Mouse (Mus musculus) erythroblast, embryonic 14.5 days (primary cell): ENCODE data around the gene Slc37a3.

Source experiments
- GATA1 ChIP-seq: IDR thresholded peaks from 2 replicates; pipeline ENCODE4 v1.6.1; 2012; ENCODE audit warnings: low read length, inconsistent platforms, mixed read lengths
- TAL1 ChIP-seq: IDR thresholded peaks from 3 replicates; pipeline ENCODE4 v1.6.1; 2012; ENCODE audit warnings: low read length, inconsistent platforms, mixed read lengths

- TF ChIP-seq GATA1 (no peak), TAL1 (no peak)
Observed at GRCm38 (mm10) chr6:39295727-39296411, 81.6 kb downstream of the Slc37a3 start.
